10 mouse cellular contexts compared by ENCODE assay signal in the genomic region with DNA sequence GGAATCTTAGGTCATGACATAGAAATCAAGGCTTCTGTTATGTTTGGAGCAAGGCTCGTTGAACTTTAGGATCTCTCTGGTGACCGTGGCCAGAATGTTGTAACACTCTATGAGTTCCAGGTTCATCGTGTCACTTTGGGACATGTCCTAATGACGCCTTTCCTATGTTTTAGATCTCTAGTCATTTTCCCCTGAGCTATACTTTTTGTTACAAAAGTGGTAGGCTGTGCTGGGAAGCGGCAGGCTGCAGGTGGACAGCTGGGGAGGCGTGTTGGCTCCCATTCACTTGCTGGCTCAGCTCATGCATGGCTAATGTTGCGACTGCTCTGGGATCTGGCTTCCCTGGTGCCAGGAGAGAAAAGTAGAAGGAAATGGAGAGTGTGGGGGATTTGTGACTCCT. TPM values are rescaled to one million over a fixed set of nuclear protein-coding genes. Genes with fewer than 3 reads are reported as not detected.
DNase-seq lines count a peak whose midpoint lies in the region; ATAC-seq and TF ChIP-seq lines count a peak whose summit lies in the region.
"Had no signal": no experiment of that assay in that cellular context is flagged by ENCODE, and none has a peak within 500 bp of the region (broad histone marks: within the 10 kb centered on the region; RNA-seq: fewer than 3 reads in every experiment).

No protein-coding gene starts in this region.

- TF ChIP-seq CTCF in liver, adult 2 months (IDR thresholded peaks at IDR 0.05; ENCODE audit: low read depth, low read length): no peak

- no peak overlapping the region for H3K4me3 ChIP-seq in liver, adult 2 months (ENCODE audit: insufficient read depth, low read depth, low read length)
- no peak overlapping the region for H3K4me3 ChIP-seq in heart, embryonic 12.5 days
- H3K4me3 ChIP-seq: heart, embryonic 13.5 days; limb, embryonic 15.5 days had no signal

- H3K9me3 ChIP-seq in heart, embryonic 12.5 days (replicated peaks): no peaks in the 10 kb centered on the region
- H3K9me3 ChIP-seq: heart, embryonic 13.5 days; limb, embryonic 15.5 days had no signal

- 19% methylated on average over 7 of the region's 7 CpGs for WGBS in liver, adult 2 months
- WGBS in heart, embryonic 12.5 days: 73% methylated on average over 7 of the region's 7 CpGs

- peak overlapping the region; percentile 91 for H3K27ac ChIP-seq in liver, adult 2 months (replicated peaks; ENCODE audit: insufficient read depth, low read depth, low read length)
- no peak overlapping the region for H3K27ac ChIP-seq in heart, embryonic 12.5 days (ENCODE audit: poor library complexity, severe bottlenecking)
- H3K27ac ChIP-seq: heart, embryonic 13.5 days; limb, embryonic 15.5 days had no signal

- no peak overlapping the region for H3K4me2 ChIP-seq in heart, embryonic 12.5 days
- H3K4me2 ChIP-seq: heart, embryonic 13.5 days; limb, embryonic 15.5 days had no signal

- peak overlapping the region; percentile 27 for H3K9ac ChIP-seq in liver, adult 2 months (ENCODE audit: low read depth, low read length)
- H3K9ac ChIP-seq in heart, embryonic 12.5 days: no peak overlapping the region
- H3K9ac ChIP-seq: heart, embryonic 13.5 days; limb, embryonic 15.5 days had no signal

- no peaks in the 10 kb centered on the region for H3K36me3 ChIP-seq in liver, adult 2 months (ENCODE audit: control insufficient read depth, insufficient read depth, low read length)
- no peaks in the 10 kb centered on the region for H3K36me3 ChIP-seq in heart, embryonic 12.5 days
- H3K36me3 ChIP-seq: heart, embryonic 13.5 days; limb, embryonic 15.5 days had no signal

- no peak for ATAC-seq in heart, embryonic 12.5 days (ENCODE audit: insufficient number of reproducible peaks, low FRiP score)

- DNase-seq in liver, adult 2 months (ENCODE audit: extremely low read depth, low read depth, low spot score): peak; percentile 97
- no peak for DNase-seq in liver
- peak; percentile 77 for DNase-seq in gastrocnemius, adult 18-20 months (ENCODE audit: low spot score)
- DNase-seq in layer of hippocampus, postnatal 36 days: peak; percentile 61 to 72
- DNase-seq in telencephalon, adult 2 months (ENCODE audit: low read depth, low spot score): peak; percentile 74
- no peak for DNase-seq in embryo, embryonic 10.5 days (ENCODE audit: low spot score)
- DNase-seq in spleen, postnatal 10 days (ENCODE audit: low spot score in 2 of 2): no peak

- H3K27me3 ChIP-seq in liver, adult 2 months (ENCODE audit: control insufficient read depth, insufficient read depth, low read length): no peaks in the 10 kb centered on the region
- H3K27me3 ChIP-seq in heart, embryonic 12.5 days (replicated peaks): no peaks in the 10 kb centered on the region

- TF ChIP-seq POLR2A in liver, adult 2 months (IDR thresholded peaks at IDR 0.05; ENCODE audit: extremely low read depth, insufficient read depth, low read length): no peak

- peaks cover 17% of the 10 kb centered on the region; the same call in 1 of the 2 replicates for H3K4me1 ChIP-seq in liver, adult 2 months (ENCODE audit: control insufficient read depth, insufficient read depth, low read length)
- H3K4me1 ChIP-seq in heart, embryonic 12.5 days (replicated peaks): 0 out of 2 replicates have a peak, but pooled peaks cover 4% of the 10 kb centered on the region

- H3K79me2 ChIP-seq in liver, adult 2 months (ENCODE audit: control insufficient read depth, insufficient read depth, low read length): no peaks in the 10 kb centered on the region

RNA-seq across cellular contexts. Expression of gene Stim2, which starts 5.7 kb away (rescaled TPM):
- total RNA-seq in liver, adult 2 months (2014; rRNA removed): 13.2 and 13.7 TPM in 2 replicates
- polyA plus RNA-seq in liver, adult 2 months (2012; rRNA removed): 7.1 and 12.2 TPM in 2 replicates
- 10 to 100 TPM; 43.7 to 52.6 TPM for total RNA-seq in gastrocnemius, adult 18-20 months (2021)
- total RNA-seq in layer of hippocampus, postnatal 36 days (2021): 100 to 1,000 TPM; 164 to 175 TPM
- polyA plus RNA-seq in heart, embryonic 12.5 days (2016; fragmentation: Nextera tagmentation; extraction: Ambion mirVana): 15.7 and 17.9 TPM in 2 replicates

Comparison
In these comparisons a context has a peak if more than half of its experiments do, and no peak if none do; other contexts are left out.
1. DNase-seq: peak in liver, adult 2 months (single experiment), gastrocnemius, adult 18-20 months (single experiment), layer of hippocampus, postnatal 36 days (2 of 2) and telencephalon, adult 2 months (single experiment); none in liver (single experiment), embryo, embryonic 10.5 days (single experiment) and spleen, postnatal 10 days (0 of 2).